Mouse (Mus musculus) retina, postnatal 7 days (tissue): ENCODE data around the gene Rtkn.
"Not testable (repeated sequence)": the region's sequence is repeated elsewhere in the genome, so short reads cannot be mapped to it uniquely, and the experiment has no call there.

Experiments
- DNase-seq: peaks from one replicate; pipeline ENCODE4 v3.0.0-alpha.2; 2012; ENCODE audit warnings: low read depth, low spot score

Gene Rtkn

DNA sequence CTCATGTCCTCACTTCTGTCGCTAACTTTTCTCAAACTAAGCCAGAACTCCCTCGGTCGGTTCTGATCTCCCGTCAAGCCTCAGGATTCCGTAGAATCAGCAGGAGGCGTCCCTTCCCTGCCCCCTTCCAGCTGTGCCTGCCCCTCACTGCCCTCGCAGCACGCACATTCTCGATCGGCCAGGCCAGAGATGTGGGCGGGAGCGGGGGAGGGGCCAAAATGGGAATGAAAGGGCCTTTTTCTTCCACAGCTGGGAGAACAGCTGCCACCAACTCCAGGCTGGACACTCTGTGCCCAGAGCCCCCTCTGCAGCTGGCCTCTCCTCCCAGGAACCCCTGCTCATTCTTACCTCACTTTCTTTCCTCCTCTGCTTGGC lies 2.3 kb downstream of the Rtkn start:
- DNase-seq = no peak

DNA sequence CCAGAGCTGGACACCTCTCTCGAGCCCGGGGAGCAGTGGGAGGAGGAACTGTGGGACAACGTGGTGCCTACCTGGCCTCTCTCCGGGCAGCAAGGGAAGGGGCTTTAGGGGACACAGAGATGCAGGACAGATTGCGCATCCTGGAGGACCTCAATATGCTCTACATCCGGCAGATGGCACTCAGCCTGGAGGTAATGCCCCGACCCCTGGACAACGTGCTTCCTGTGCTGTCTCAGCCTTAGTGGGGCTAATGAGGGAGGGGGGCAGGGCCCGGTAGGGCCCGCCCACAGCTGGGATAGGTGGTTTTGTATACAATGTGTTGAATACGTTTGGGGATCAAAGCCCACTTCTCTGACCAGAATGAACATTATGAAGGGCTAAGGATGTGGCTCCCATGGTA lies 2.8 kb downstream of the Rtkn start:
- no peak for DNase-seq

DNA sequence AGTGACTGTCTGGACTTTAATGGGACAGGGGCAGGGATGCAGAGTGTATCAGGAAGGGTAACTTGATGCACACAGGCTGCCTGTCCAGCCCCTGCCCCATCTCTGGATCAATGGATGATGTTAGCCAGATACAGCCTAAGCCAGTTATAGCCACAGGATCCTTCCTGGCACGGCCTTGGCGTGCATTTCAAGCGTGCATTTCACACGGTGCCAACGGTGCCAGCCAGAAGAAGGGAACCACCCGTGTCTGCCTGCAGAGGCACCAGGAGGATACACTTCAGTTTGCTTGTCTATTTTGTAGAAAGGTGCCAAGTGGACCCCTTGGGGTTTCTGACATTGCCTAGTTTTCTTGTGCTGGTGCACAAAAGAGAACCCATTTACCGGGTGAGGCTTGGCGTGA lies 4.8 kb downstream of the Rtkn start:
- no peak for DNase-seq

DNA sequence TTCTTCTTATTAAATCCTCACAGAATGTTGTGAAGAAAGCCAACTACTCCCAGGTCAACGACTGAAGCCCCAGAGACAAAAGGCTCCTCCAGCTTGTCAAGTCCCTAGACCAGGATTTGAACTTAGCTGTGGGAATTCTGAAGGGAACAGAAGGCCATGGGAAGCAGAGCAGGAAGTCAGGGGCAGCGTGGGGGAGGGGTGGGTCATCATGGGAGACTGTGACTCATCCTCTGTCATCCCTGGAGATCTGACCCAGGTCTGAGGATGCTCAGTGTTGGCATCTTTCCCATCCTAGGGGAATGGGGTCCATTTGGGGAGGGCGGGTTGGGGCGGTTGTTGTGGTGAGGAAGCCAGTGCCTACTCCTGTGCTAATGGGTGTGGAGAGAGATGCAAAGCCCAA lies 6.4 kb downstream of the Rtkn start:
- DNase-seq = no peak

DNA sequence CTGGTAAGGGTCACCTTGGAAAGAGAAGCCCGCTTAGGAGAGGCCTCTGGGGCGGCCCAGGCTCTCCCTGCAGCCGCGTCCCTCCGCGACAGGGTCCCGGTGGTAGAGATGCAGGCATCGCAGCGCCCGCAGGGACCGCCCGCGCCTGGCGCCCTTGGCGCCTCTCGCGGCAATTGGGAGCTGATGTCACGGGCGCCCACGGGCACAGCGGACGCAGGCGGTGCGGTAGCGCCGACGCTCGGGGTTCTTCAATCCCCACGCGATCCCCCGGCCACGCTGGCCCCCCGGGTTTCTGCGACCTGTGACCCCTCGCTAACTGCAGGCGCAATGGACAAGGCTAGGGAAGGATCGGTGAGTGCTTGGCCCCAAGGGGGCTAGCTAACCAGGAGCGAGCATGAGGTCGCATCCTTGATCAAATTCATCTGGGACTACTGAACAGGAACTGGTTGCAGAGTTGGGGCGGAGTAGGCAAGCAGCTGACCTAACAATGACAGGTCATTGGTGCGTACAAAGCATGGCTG lies 7.0 kb downstream of the Rtkn start:
- DNase-seq = no peak

DNA sequence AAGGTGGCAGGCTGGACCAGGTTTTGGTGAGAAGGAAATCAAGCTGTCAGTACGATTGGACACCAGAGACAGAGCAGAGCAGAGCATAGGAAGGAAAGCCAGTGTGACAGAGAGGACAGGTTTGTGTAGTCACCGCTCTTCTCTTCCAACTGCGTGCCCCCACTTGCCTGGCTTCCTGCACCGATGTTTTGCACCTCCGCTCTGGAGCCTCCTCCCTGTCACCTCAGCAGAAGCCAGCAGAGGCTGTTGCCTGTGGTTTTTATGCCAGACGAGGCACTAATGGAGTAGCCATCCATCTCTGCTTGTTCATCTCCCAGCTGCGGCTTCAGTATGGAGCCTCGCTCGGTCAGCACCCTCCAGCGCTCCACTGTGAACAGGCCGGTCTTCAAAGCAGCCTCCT lies 7.6 kb downstream of the Rtkn start:
- no peak for DNase-seq

DNA sequence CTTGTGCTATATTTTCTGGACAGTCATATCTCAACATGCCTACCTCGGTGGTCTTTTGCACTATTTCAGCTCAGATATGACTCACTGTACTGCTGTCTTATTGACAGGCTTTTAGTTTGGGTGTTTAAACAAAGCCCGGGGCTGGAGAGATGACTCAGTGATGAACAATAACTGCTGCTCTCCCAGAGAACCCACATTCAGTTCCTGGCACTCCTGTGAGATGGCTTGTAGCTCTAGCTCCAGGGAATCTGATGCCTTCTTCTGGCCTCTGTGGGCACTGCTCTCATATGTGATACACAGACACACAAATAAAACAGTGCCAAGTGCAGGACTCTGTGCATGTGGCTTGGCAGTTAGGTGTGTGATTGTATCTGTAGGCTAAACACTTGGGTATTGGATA lies 9.9 kb downstream of the Rtkn start:
- DNase-seq = no peak

DNA sequence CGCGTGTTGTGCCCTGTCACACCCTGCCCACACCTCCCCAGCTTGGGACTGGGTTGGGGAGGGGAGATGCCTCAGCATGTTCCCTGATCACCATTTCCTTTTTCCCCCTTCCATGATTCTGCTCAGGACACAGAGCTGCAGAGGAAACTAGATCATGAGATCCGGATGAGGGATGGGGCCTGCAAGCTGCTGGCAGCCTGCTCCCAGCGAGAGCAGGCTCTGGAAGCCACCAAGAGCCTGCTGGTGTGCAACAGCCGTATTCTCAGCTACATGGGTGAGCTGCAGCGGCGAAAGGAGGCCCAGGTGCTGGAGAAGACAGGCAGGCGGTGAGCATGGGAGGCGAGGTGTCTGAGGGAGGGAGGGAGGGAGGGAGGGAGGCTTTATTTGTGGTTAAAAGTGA lies 10.5 kb downstream of the Rtkn start:
- no peak for DNase-seq

DNA sequence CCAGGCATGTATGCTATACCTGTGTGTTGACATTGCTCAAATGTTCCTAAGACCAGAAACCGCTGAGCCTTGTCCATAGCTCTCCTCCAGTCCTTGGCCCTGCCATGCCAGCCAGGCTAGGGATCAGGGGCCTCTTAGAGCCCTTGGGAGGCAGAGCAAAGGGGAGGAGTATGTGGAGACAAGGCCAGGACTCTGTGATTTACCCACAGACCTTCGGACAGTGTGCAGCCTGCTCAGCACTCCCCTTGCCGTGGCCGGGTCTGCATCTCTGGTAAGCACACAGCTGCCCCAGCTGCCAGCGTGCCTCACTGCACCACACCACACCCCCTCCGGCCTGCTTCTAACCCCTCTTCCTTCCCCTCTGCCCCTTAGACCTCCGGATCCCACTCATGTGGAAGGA lies 12.0 kb downstream of the Rtkn start:
- DNase-seq = no peak

DNA sequence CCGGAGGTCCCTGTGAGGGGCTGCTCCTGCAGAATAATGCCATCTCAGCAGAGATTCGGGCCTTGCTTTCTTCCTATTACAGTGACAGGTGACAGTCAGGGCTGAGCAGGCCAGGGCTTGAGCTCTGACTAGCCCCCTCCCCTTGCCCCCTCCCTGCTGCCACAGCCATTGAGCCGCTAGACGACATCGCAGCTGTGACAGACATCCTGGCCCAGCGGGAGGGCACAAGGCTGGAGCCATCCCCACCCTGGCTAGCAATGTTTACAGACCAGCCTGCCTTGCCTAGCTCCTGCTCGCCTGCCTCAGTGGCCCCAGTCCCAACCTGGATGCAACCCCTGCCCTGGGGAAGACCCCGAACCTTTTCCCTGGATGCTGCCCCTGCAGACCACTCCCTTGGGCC lies 16.5 kb downstream of the Rtkn start:
- DNase-seq = no peak

DNA sequence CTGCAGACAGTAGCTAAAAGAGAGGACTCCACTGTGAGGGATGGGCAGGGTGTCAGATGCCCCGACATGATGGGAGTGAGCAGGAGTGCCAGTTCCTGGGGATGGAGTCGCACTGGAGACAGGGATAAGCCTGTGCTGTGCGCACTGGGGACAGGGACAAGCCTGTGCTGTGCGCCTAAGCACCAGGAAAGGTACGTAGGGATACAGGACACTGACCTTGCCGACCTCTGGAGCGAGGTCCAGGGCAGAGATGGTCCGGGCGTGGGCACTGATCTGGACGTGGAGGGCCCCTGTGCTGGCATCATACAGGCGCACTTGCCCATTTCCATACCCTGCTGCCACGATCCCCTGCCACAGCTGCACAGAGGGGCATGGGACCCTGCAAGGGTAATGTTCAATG lies 17.8 kb downstream of the Rtkn start:
- no peak for DNase-seq

DNA sequence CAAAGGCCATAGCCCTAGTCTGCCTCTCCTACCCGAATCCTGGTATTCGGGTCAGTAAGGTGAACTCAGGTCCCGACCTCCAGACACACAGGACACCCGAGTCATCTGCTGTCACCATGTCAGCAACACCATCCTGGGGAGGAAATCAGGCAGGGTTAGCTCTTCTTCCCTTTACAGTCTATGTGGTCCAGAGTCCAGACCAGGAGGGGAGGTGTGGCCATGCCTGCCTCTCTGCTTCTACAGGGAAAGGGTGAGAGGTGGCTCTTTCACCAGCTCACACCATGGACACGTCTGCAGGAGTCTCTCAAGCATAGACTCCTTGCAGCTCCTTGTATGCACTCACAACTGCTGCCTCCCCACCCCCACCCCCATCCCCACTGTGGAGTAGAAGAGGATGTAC lies 18.2 kb downstream of the Rtkn start:
- no peak for DNase-seq

DNA sequence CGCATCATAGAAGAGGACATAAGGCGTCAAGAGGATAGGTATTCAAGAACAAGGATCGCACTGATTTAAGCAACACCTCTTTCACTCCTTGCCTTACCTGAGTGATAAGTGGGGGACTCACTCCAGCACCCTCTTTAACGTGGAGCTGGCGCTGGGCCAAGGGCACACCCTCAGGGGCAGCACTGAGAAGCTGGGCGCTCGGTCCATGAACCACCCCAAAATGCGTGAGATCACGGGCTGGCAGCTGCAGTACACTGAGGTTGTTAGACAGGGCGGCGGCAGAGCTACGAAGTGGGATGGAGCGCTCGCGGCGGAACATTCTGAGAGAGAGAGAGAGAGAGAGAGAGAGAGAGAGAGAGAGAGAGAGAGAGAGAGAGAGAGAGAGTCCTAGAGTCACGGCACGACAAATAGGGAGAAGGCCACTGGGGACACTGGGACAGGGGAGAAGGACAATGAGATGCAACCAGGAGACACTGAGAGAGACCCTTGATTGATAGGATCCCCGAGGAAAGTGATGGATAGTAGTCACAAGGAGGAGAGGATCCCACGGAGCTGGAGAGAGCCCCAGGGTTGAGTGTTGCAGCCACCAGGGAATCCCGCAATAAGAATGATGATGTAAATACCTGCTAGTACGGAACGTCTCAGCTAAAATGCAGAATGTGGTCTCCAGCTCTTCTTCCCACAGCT lies 20.4 kb downstream of the Rtkn start:
- DNase-seq = no peak

DNA sequence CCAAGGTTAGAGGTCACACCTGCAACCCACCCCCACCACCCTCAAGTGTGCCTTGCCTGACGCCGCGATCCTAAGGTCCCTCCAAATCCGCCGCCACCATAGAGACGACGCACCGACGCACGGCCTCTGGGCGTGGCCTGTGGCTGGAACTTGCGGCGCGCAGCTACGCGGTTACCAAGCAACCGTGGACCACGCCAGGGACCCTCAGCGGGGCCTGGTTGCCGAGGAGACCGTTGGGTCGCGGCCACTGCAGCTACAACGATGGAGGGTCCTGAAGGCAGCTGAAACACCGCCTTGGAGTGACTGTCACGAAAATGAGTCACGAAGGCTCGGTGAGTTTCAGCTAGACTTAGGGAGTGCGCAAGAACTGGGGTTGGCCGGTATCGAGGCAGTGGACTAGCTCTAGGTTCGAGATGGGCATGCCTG lies 21.0 kb downstream of the Rtkn start, which contains the start of the genes Wdr54 and 1700003E16Rik:
Wdr54 (minus strand) TSS at position 139 of the 426 bp plus-strand sequence.
1700003E16Rik (plus strand) TSS at position 146 of the 426 bp plus-strand sequence.
- DNase-seq = peak; percentile 51

DNA sequence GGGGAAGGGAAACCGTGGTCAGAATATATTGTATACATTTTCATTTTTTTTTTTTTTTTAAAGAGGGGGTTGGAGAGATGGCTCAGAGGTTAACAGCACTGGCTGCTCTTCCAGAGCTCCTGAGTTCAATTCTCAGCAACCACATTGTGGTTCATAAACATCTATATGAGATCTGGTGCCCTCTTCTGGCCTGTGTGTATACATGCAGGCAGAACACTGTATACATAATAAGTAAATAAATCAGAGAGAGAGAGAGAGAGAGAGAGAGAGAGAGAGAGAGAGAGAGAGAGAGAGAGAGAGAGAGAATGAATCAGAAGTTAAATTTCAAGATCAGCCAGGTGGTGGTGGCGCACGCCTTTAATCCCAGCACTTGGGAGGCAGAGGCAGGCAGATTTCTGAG lies 24.2 kb downstream of the Rtkn start:
- DNase-seq = not testable (repeated sequence)

DNA sequence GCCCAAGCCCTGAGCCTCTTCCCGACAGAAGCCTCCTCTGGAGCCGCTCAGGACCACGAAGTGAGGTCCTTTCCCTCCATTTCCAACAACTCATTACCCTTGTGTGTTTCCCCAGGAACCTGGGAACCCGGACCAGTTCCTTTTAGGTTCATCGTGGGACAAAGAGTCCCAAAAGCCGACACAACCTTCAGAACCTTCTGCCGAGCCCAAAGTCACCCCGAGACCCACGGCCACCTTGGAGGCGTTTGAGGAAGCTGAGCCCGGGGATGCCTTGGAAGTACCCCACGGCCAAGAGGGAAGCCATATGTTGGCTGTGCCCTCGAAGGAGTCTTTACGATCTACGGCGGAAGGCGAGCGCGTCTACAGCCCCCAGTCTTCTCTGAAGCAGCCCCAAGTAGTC lies 26.2 kb downstream of the Rtkn start:
- DNase-seq = no peak

DNA sequence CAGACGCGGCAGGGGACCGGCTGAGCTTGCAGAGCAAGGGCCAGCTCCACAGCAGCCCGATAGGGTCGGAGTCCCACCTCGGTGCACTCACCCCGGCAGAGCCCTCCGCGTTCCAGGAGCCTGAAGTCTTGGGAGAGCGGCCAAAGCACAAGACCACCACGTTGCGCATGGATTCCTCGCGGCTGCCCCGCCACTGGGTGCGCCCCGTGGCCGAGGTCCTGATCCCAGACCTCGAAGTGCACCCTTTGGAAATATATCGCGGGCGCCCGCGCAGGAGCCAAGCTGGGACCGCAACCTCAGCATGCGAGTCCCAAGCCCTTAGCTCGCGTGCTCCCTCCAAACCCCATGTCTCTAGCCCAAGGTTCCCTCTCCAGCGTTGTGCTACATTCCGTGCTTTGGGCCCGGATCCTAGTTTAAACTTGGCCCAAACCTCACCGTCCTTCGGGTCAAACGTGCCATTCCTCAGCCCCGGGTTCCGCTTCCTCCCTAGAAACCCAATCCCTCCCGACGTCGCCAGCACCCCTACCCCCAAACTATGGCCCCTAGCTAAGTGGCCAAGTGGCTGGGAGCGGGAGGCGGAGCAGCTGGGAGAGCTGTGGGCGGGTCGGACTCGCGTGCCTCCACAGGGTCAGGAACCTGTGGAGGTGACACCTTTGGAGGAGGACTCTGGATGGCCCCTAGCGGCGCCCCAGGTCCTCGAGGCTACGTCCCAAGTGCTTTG lies 26.8 kb downstream of the Rtkn start:
- DNase-seq = no peak

DNA sequence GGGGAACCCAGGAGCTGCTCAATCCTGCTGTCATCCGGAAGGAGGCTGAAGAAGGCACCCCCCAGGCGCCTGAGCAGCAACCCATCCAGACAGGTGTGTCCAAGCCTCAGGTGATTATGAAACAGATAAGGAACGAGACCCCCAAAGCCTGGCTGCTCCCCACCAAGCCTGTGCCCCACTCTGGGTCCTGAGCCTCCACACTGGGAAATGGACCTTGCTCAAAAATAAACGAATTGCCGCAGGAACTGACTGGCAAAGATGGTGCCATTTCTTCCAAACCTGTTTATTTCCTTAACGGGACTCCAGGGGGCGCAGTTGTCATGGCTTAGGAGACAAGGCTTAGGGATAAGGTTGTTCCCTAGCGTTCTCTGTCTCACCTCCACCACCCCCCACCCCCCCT lies 27.4 kb downstream of the Rtkn start:
- peak; percentile 71 for DNase-seq

DNA sequence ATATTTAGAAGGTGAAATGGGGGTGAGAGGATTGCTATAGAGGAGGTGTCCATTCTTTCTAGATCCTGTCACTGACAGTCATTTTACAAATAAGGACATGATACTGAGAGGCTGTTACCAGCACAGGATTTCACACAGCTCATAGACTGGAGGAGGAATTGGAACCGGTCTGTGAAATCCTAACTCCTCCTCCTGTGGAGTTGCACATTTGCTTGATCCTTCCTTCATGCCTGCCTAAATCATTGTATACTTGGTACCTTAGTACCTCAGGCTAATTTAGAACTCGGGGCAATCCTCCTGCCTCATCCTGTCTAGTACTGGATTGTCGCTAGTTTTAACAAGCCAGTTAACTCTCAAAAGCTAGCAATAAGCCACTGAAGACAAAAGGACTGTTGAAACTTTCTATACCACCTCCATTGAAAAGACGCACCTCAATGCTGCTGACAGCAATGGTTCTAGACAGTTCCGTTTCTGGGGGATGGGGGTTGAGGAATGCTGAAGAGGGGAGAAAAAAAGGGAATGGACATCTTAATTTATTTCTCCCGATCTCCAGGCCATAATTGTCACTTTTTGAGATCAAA lies 29.9 kb downstream of the Rtkn start:
- no peak for DNase-seq

DNA sequence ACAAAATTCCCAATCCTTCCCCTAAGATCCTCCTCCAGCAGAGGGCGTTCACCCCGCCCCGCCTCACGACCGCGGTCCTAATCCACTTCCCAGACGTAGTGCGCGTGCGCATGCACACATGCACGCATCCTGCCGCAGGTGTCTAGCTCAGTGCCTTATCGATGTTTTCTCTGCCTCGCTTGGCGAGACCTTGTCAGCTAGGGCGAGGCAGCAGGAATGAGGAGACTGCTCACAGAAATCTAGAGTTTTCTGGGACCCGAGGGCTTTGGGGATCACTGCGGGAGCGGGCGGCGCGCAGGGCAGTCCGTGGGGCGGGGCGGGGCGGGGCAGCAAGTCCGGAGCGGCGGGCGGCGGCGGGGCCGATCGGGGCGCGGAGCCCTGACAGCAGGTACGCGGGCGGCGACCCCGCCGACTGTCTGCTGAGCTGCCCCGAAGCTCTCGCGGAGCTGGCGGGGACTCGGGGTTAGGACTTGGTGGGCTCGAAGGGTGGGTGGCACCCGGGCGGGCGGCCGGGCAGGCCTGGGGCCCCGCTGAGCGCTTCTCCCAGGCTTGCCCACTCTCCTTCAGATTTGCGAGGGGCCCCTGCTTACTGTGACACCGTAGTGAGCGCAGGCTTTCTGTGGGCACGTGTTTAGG lies 30.5 kb downstream of the Rtkn start, which contains the start of gene Dctn1:
Dctn1 (plus strand) TSS at position 314 of the 636 bp plus-strand sequence.
- peak; percentile 92 for DNase-seq

DNA sequence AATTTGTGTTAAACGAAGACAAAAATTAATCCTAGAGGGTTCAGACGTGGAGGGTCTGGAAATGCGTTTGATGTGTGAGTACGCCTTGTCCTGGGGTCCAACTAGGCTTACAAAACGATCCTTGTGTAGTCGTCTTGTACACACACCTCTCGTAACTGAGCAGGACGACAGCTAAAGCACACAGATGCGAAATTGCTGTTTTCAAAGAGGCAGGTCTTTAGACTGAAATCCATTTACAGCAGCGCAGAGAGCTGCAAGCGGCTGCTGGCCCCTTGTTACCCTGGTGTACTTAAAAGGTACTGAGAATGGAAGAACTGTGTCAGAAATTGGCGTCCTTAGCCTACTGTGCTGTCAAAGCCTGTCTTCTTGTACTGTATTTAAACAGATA lies 31.0 kb downstream of the Rtkn start:
- DNase-seq = no peak

DNA sequence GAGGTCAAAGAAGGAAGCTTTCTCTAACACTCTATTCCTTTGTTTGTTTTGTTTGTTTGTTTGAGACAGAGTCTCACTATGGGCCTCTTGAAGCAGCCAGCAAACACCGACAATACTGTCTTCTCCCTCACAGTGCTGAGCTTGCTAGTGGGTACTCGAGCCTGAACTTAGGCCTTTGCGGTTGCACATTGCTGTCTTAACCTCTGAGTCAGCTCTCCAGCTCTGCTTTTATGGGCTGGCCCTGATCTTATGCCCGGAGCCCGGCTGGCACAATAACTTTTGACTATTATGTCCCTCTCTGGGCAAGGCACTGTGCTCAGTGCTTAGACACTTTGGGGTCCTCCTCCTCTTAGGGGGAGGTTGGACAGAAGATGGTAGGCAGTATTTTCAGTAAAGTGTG lies 34.6 kb downstream of the Rtkn start:
- no peak for DNase-seq
